Mouse (Mus musculus) myocyte (in vitro differentiated cells): ENCODE results near the gene Scn1b.

Experiments
- CEBPB ChIP-seq: IDR thresholded peaks from 2 replicates; pipeline ENCODE4 v1.6.1; 2011; ENCODE audit warnings: mild to moderate bottlenecking, moderate library complexity; ENCODE audit not compliant: poor library complexity, insufficient read depth, severe bottlenecking
- POLR2A ChIP-seq: IDR thresholded peaks from one replicate; pipeline ENCODE4 v1.6.1; 2011; ENCODE audit warnings: low read depth, mild to moderate bottlenecking, control low read depth, moderate library complexity; ENCODE audit not compliant: insufficient read length
- TCF12 ChIP-seq: IDR thresholded peaks from one replicate; pipeline ENCODE4 v1.6.1; 2011; ENCODE audit warnings: mild to moderate bottlenecking, control low read depth; ENCODE audit not compliant: poor library complexity, insufficient read depth, severe bottlenecking

GRCm38 (mm10) chr7:31105061-31105768 lies 21.6 kb downstream of the Scn1b start:
- TF ChIP-seq POLR2A (no peak), TCF12 (no peak), CEBPB (no peak)
